Mouse (Mus musculus) adrenal gland, adult 8-10 months (tissue): ENCODE data around the gene Fcrl6. TPM values are rescaled to one million over a fixed set of nuclear protein-coding genes. Genes with fewer than 3 reads are reported as not detected.

ENCODE experiments used
- DNase-seq: peaks from one replicate; pipeline ENCODE4 v3.0.0; 2022
- total RNA-seq, 4 experiments: library from RNA; stranded (reverse); gene quantifications; 2 replicates each; pipeline ENCODE4 v1.2.4; 2022

Gene Fcrl6
- total RNA-seq, 4 experiments from 2014 or later, result not detected

DNA sequence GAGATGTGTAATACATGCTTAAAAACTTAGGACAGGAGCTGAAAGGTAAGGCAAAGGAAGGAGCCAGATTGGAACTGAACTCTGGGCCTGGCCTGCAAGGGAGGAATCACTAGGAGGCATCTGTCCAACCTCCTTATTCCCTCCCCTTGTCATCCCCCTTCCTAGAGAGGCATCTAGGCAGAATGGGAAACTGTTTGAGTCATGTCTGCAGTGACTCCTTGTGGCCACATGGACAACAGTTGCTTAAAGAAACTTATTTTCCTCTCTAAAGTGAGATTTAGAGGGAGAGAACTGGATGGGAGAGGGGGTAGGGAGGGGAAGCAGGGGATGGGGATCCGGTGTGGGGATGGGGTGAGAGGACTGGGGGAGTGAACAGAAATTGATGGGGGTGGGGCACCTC lies 10.4 kb upstream of the Fcrl6 start:
- no peak for DNase-seq

DNA sequence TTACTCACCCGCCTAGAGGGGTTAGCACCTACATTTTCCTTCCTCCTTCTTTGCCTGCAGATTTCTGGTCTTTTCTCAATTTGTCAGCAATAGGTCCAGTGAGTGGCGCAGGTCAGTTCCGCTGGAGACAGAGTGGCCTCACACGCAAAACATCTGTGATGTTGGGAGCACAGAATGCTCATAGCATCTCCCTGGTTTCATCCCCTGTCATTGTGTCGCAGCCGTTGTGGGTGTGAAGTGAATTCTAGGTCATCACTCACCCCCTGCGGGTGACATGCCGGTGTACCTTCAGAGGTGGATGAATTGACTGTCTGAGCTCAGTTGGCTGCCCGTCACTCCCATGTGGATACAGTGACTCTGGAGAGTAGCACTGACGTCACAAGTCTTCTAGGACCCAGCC lies 9.0 kb upstream of the Fcrl6 start:
- no peak for DNase-seq

DNA sequence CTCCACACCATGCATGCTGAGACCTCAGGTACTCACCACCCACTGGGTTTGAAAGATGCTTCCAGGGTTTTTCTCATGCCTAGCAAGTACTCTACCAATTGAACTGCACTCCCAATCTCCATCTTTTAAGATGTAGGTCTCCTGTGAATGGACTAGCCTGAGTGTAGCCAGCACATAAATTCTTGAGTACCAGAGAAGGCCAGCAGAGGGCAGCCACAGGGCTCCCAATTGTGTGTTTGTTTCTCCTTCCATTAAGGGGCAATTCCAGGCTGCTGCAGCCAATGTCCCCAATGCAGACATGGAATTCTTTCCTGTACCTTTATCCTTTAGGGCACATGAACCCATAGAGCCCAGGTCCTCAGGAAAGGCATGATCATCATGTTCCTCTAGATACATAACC lies 7.9 kb downstream of the Fcrl6 start:
- DNase-seq, result no peak

DNA sequence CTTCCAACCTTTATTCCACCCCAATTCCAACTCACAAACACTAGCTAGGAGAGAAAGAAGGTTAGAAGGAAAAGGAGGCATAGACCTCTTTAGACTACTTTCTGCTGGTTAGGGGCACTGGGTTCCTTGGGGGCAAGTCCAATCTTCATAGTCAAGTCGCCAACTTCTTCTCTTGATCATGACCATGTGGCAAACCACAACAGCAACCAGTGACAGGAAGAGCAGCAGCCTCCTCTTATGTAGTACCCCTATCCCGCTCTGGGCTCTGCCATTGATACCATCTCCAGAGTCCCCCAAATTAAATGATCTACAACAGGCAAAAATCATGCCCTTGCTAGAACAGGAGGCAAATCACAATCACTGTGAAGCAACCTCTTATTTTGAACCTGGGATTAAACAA lies 8.4 kb downstream of the Fcrl6 start:
- no peak for DNase-seq

DNA sequence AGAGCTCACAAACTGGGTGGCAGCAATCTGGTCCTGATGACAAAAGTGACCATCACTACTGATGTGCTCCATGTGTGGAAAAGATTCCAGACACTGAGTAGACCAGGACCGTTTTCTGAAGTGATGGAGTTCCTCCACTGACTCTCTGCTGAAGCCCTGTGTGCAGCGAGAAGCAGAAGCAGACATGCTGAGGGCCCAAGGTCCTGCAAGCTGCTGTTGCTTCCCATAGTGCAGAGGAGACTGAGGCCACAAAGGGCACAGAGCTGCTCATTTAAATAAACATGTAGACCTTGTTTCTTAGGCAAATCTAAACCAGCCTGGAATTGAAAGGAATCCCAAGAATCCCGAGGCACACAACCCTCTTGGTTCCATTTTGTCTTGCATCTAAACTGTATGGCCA lies 9.0 kb downstream of the Fcrl6 start:
- no peak for DNase-seq

DNA sequence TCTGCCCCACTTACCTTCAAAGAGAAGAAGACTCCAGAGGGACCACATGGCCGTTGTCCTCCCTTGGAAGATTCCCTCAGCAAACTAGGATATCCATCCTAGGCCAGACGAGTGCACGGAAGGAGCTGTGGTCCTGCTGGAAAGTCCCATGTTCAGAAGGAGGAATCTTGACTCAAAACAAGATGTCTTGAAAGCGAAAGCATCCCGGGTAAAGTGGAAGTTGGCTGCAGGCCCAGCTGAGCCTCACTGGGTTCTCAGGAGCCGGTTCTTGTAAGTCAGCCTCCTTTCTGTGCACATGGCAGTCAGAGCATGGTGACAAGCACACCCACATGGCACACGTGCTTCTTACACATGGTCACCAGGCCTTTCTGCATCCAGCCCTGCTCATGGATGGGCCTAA lies 12.0 kb downstream of the Fcrl6 start, which contains the start of gene Slamf8:
Gene Slamf8, minus strand, starts transcription at position 184 of the 400 bp plus-strand sequence.
- no peak for DNase-seq

DNA sequence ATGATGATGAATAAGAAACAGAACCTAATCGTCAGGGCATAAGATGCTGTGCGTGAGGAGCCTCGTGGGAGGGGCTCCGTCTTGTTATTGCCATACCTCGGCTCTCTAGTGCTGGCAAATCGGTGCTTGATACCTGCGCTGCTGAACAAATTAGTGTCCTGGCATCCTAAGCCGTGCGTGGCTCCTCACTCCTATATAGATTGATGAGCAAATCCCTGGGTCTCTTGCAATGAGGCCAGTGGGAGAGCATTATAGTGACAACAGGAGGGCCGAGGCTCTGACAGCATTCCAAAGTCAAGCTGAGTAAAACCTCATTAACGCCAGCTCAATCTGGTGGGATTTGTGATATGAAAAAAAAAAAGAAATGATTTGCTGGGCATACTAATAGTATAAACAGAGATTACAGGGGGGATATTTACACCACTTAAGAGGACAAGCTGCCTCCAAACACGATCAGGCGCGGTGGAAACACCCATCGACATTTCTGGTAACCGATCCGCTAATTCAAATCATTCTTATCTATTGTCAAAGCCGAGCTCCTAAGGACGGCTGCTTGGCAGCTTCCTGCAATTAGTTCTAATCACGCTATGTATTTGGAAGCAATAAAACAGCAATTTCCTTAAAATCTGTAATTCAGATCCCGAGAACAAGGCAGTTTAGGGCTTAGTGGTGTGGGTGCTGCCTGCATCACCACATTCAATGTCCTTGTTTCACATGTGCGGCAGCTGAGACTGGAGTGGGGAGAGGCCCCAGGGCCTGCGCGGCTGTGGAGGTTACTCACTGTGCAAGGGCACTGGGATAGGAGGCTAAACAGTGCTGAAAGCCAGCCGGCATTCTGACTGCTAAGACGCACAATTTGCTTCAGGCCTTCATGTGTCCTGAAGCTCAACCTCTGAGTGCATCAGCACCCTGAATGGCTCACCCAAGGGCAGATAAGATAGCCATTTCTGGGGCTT lies 16.5 kb downstream of the Fcrl6 start:
- DNase-seq, result no peak

DNA sequence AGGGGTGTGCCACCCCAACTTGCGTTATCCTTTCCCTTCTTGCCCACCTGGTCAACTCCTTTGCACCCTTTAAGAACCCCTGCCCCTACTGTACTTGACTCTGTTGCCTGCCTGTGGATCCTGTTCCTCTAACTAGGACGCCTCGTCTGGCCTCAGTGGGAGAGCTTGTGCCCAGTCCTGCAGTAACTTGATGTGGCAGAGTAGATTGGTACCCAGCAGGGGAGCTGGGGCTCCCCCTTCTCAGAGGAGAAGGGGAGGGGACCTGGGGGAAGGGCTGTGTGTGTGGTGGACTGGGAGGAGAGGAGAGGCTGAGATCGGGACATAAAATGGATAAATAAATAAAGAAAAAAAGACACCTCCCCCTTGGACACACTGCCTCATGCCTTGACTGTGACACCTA lies 17.3 kb downstream of the Fcrl6 start:
- no peak for DNase-seq

DNA sequence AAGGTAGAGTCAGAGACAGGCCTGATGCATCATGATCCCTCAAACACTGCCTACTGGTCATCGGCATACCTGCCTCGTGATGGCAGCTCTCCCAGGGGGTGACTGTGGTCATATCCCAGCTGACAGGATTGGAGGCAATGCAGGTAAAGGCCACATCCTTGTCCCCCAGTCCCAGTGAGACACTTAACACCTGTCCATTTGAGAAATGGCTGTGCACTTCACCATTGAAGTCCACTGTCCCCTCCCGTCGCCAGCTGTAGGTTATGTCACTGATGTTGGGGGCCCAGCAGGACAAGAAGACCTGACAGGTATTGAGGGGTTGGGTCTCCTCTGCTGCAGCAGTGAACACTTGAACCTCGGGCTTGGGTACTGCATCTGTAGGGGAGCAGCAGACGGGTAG lies 18.1 kb downstream of the Fcrl6 start:
- no peak for DNase-seq

DNA sequence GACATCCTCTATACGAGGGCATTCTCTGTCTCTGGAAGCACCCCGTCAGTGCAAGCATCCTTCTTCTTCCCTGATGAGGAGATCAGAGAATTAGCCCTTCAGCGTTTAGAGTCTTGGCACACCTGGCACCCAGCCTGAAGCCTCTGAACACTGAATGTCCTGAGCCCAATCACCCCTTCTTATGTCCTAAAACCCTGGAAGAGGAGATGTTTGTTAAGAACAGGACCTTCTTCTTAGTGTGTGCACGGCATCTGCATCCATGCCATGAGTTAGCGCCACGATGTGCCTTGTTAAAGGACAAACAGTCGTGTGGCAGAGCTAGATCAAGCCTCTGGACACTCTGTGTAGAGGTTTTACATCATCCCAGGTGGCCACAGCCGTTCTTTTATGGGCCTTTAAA lies 19.9 kb downstream of the Fcrl6 start:
- no peak for DNase-seq

DNA sequence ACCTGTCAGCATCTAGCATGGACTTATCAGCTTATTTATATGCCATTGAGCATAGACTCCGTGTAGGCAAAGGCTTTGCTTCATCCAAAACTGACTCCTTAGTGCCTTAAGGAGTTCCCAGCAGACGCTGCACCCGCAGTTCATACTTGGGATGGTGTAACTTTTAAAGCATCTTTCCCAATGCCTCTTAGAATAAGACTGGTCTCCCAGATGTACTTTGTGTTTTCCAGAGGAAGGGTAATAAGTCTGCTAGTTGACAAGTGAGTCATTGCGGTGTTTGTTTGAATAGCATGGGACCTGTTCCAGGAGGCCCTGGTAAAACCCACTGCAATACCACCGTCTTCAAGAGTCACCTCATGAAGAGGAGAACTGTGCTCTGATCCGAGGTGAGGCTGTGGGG lies 22.2 kb downstream of the Fcrl6 start:
- no peak for DNase-seq

DNA sequence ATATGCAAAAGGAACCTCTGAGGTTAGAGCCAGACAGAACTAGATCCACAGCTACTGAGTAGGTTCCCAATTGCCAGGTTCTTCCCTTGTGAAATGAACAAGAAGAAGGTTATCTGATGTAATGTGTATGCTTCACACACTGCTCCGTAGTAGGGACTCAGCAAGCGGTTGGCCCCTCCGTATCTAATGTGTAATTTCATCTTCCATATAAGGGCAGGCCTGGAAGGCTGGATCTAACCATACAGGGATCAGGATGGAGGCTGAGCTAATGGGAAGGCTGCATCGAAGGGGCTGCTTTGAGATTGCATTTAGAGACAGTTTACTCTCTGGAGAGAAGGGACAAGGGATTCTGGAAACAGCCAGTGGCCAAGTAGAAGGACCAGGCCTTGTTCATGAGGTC lies 34.6 kb downstream of the Fcrl6 start:
- DNase-seq, result no peak

DNA sequence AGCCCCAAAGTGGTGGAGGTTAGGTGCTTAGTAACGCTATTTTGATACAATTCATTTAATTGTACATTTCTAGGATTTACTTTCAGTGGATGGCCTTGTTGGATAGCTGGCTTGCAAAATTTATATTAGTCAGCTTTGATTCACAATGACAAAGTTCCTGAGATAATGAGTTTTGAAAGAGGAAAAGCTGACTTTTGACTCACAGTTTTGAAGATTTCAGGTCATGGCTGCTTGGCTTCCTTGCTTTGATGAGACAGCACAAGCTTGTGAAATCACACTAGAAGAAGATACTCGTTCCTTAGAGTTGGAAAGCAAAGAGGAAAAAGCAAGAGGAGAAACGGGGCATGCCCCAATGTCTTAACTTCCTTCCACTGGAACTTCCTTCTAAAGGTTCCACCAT lies 36.2 kb downstream of the Fcrl6 start:
- DNase-seq, result no peak

DNA sequence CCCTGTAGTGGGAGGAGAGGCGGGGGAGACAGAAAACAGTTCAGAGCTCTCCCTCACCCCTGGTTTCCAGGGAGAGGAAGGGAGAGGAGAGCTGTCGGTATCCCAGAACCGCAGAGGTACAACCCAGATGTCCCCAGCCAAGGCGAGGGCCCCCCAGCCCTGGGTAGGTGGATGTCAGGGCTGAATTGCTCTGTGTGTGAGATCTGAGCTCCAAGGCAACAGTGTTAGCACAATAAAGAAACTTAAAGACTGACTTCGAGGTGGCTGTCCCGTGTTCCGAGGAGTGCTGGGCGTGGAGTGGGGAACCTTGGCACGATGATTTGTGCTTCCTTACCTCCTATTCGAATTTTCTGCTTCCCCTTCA lies 38.9 kb downstream of the Fcrl6 start:
- DNase-seq, result no peak

DNA sequence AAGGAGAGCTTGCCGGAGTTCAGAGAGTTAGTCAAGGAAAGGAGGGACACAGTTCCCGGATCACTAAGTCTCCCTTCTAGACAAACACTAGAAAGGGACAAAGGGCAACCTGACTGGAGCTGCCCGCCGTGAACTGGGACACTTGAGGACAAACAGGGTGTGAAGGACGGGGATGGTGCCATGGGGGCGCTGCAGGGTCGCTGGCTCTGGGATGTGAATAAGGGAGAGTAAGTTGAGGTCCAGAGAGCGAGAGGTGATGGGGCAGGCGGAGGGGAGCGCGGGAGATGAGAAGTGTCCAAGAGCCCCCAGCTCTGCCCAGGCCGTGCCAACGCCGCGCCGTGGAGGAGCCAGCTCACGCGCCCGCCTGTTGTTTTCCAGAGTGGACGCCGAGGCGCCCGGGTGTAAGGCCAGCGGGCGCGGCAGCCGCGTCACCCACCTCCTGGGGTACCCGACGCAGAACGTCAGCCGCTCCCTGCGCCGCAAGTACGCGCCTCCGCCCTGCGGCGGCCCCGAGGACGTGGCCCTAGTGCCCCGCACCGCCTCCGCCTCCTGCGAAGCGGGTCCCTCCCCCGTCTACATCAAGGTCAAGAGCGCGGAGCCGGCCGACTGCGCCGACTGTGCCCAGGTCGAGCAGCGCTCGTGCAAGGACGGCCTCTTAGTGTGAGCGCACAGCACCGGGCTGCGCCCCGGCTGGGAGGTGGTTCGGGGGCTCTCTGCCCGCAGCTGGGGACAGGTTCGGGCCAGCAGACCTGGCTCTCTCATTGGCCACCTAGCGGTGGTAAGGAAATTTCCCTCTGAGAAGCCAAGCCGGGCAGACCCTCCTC lies 39.5 kb downstream of the Fcrl6 start:
- peak; percentile 76 for DNase-seq

DNA sequence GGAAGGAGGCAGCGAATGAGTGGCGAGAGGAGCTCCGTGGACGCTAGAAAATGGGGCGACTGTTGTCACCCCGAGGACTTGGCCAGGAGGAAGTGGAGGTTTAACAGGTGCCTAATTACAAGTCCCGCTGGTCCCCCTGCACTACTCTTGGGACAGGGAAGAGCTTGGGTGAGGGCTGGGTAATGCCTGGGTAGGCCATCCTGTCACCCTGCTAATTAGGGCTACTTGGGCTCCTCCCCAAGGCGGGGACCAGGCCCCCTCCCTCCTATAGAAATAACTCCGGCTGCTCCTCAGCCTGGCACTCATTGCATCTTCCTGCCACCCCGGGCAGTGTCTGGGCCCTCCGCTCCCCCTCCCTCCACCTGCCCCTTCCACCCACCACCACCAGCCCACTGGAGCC lies 46.7 kb downstream of the Fcrl6 start, which contains the start of gene Vsig8:
Gene Vsig8, plus strand, starts transcription at position 301 of the 400 bp plus-strand sequence.
- no peak for DNase-seq

DNA sequence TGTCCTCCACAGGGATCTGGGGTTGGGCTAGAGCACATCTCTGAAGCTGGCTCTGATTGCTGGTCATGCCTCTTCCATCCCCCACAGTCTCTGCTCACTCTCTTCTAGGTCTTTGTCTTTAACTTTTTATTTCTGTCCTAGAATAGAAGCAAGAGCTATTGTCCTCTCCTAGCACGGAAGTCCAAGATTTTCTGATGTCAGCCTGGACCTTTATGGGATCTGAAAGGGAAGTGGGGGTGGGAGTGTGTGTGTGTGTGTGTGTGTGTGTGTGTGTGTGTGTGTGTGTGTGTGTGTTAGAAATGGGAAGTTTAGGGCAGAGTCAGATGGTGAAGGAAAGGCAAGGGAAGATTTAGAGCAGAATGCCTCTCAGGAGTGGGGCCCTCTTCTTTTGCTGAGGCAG lies 49.7 kb downstream of the Fcrl6 start:
- no peak for DNase-seq

DNA sequence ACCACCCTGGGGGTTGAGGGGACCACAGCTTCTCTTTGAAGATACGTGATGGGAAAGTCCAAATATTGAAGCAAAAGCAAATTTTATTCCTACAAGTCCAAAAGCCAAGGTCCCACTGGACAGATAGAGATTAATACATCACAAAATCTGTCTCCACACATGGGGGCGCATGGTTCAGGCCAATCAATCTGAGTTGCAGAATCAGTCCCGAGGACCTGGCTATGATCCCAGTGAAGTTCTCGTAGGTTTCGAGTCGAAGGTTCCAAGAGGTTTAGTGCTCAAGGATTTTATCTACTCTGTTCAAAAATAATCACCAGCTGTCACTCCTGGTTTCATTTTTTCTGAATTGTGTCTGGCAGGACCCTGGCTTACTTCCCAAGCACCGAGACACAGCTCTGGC lies 51.3 kb downstream of the Fcrl6 start:
- DNase-seq, result no peak

DNA sequence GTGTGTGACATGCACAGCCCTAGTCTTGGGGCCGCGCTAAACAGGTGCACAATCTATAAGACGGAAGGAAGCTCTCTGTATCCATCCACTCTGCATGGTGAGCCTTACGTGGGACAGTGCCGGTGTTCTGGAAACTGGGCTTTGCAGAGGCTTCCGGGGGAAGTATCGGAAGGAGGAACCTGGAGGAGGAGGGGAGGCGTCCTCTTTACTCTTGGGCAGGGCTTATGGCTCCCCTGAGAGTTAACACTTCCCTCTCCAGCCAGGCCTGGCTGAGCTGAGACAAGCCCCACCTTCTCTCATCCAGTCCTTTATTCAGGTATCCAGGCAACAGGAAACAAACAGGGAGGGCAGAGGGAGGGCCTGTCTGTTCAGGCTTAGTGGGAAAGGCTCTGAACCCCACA lies 51.8 kb downstream of the Fcrl6 start:
- no peak for DNase-seq

DNA sequence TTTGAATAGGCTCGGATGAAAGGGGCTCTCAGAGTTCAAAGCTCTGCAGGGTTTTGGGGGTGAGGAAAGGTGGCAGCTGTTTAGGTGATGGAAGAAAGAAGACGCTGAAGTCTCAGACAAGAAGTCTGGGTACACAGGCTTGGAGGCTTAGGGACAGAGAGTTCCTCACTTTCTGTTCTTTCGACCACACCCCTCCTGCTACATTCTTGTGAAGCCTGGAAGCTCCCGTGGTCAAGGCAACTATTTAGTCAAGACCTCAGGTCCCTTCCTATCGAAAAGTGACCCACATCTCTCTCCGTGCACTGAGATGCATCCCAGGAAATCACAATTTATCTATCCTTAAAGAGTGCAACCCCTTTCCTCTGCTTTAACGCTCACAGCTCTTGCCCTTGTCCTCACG lies 52.6 kb downstream of the Fcrl6 start:
- no peak for DNase-seq

DNA sequence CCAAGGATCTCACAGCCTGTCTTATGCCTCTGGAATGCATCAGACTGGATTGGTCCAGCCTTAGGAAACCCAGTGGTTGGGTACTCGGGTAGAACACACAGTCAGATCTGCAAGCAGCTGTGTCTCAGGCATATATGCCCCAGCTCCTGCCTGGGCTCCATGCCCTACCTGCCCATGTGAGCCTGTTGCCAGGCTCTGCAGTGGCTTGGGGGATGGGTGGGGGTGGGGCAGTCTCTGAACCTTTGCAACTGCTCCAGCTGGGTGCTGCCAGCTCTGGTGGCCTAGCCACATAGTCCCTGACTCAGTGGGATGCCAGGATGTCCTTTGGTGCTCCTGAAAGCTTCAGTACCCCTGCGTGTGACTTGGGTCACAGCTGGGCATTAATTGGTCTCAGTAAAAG lies 53.0 kb downstream of the Fcrl6 start:
- DNase-seq, result no peak

DNA sequence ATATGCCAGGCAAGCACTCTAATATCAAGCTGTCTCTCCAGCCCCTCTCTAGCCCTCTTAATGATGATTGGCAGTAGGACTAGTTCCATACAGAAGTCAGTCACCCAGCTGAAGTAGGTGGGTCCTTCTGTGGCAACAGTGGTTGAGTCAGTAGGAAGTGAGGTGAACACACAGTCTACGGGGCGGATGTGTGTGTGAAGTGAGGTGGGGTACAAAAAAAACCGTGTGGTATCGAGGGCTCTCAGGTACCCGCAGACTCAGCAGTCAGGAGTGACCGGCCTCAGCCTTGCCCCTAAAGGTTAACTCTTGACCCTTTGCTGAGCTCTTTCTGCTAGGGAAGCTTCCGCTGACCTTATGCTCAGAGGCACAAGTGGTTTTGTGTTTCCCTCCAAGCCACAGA lies 53.9 kb downstream of the Fcrl6 start:
- DNase-seq, result no peak
